Mouse (Mus musculus): ENCODE measurements around the gene Pes1. TPM values are rescaled to one million over a fixed set of nuclear protein-coding genes. Genes with fewer than 3 reads are reported as not detected.
A peak's percentile ranks its signal among the peaks of the same experiment; 100 is the strongest.

Pes1 gene
- 59.1 and 61.5 TPM in 2 replicates for polyA plus RNA-seq (2015; fragmentation: Nextera tagmentation; extraction: Ambion mirVana)

GRCm38 (mm10) chr11:3963610-3964415 is at the start of gene Pes1:
TSS of gene Pes1 (plus strand) at chr11:3963975.
- no peaks in the 10 kb centered on the region for H3K36me3 ChIP-seq (ENCODE audit: control insufficient read depth, insufficient read depth, low read length)
- peak within 1 kb of the TSS; percentile 65 for H3K4me3 ChIP-seq (ENCODE audit: low read depth, low read length)
- WGBS = 1% methylated on average over 31 of the region's 31 CpGs
- ATAC-seq = peak; percentile 95
- no peaks in the 10 kb centered on the region for H3K27me3 ChIP-seq (ENCODE audit: control insufficient read depth, insufficient read depth, low read depth, low read length)
- peak within 1 kb of the TSS; percentile 85 for H3K4me2 ChIP-seq (ENCODE audit: low read length)
- H3K9me3 ChIP-seq (replicated peaks; ENCODE audit: control insufficient read depth, low read length, poor library complexity, severe bottlenecking) = no peaks in the 10 kb centered on the region
- H3K27ac ChIP-seq (ENCODE audit: low read length) = peak within 1 kb of the TSS; percentile 64
- H3K4me1 ChIP-seq (ENCODE audit: control insufficient read depth, insufficient read depth, low read length) = peaks cover 13% of the 10 kb centered on the region
- peak within 1 kb of the TSS; percentile 68 for H3K9ac ChIP-seq (ENCODE audit: low read depth, low read length)

DNA sequence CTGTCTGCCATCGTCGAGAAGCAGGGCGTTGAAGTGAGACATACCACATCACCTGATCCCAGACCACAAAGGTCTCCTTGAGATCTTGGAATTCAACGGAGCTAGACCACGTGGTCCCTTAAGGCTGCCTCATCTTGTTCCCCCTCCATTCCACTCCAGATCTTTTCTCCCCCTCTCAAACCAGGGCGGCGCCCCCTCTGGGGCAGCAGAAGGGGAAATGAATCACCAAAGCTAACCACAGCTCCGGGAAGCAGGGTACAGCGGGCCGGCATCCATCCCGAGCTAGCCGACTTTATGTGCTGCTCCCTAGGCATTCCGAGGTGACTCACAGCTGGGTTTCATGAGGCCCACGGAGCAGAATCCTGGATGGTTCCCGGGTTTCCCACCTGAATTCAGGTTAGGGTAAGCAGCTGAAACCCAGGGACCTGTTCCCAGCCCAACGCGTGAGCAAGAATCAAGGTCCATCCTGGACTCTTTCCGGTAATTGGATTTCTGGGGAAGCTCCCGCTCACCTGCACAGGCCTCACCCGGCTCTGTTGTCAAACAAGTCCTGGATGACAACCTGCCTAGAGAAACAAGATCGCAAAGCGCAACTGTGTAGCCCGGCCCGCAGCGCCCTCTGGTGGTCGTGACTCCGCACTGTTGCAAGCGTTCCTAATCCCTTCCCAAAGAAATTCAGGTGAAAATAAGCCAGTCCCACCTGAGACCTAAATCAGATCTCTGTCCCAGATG is 49.5 kb upstream of the Pes1 start, which contains the start of gene Slc35e4:
TSS of gene Slc35e4 (minus strand) at position 556 of the 732 bp plus-strand sequence.
- peaks cover 36% of the 10 kb centered on the region for H3K4me1 ChIP-seq (ENCODE audit: control insufficient read depth, insufficient read depth, low read length)
- no peaks in the 10 kb centered on the region for H3K9me3 ChIP-seq (replicated peaks; ENCODE audit: control insufficient read depth, low read length, poor library complexity, severe bottlenecking)
- peak within 1 kb of the TSS; percentile 83 for H3K27ac ChIP-seq (ENCODE audit: low read length)
- peak within 1 kb of the TSS; percentile 61 for H3K4me3 ChIP-seq (ENCODE audit: low read depth, low read length)
- under 1% methylated on average over 28 of the region's 28 CpGs for WGBS
- ATAC-seq = peak; percentile 74
- no peaks in the 10 kb centered on the region for H3K36me3 ChIP-seq (ENCODE audit: control insufficient read depth, insufficient read depth, low read length)
- H3K4me2 ChIP-seq (ENCODE audit: low read length) = peak within 1 kb of the TSS; percentile 89
- H3K9ac ChIP-seq (ENCODE audit: low read depth, low read length) = peak within 1 kb of the TSS; percentile 81
- H3K27me3 ChIP-seq (ENCODE audit: control insufficient read depth, insufficient read depth, low read depth, low read length) = no peaks in the 10 kb centered on the region

DNA sequence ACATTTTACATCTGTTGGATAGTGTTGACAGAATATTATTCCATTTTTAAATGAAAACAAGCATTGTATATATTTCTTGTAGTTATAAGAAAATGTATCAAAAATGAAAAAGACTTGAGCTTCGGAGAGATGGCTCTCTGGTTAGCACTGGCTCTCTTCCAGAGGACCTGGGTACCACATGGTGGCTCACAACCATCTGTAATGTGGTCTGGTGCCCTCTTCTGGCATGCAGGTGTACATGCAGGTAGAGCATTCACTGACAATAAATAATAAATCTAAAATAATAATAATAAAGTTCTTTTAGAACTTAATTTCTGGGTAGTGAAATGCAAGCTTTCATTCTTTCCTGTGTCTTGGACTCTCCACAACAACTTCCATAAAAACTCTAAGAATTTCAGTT is 45.0 kb upstream of the Pes1 start:
- 47% methylated on average over 1 of the region's 1 CpGs for WGBS
- Histone ChIP-seq H3K9me3 (replicated peaks; ENCODE audit: control insufficient read depth, low read length, poor library complexity, severe bottlenecking) (no peaks in the 10 kb centered on the region), H3K4me3 (ENCODE audit: low read depth, low read length) (no peak overlapping the region), H3K9ac (ENCODE audit: low read depth, low read length) (no peak overlapping the region), H3K4me2 (ENCODE audit: low read length) (no peak overlapping the region), H3K4me1 (ENCODE audit: control insufficient read depth, insufficient read depth, low read length) (peaks cover 2% of the 10 kb centered on the region), H3K27ac (ENCODE audit: low read length) (no peak overlapping the region), H3K36me3 (ENCODE audit: control insufficient read depth, insufficient read depth, low read length) (no peaks in the 10 kb centered on the region), H3K27me3 (ENCODE audit: control insufficient read depth, insufficient read depth, low read depth, low read length) (no peaks in the 10 kb centered on the region)
- ATAC-seq = no peak

GRCm38 (mm10) chr11:3920476-3920875 is 43.3 kb upstream of the Pes1 start:
- no peak overlapping the region for H3K4me3 ChIP-seq (ENCODE audit: low read depth, low read length)
- no peak overlapping the region for H3K9ac ChIP-seq (ENCODE audit: low read depth, low read length)
- no peaks in the 10 kb centered on the region for H3K9me3 ChIP-seq (replicated peaks; ENCODE audit: control insufficient read depth, low read length, poor library complexity, severe bottlenecking)
- H3K27me3 ChIP-seq (ENCODE audit: control insufficient read depth, insufficient read depth, low read depth, low read length) = no peaks in the 10 kb centered on the region
- 92% methylated on average over 7 of the region's 7 CpGs for WGBS
- no peak overlapping the region for H3K4me2 ChIP-seq (ENCODE audit: low read length)
- no peak overlapping the region for H3K27ac ChIP-seq (ENCODE audit: low read length)
- no peaks in the 10 kb centered on the region for H3K4me1 ChIP-seq (ENCODE audit: control insufficient read depth, insufficient read depth, low read length)
- H3K36me3 ChIP-seq (ENCODE audit: control insufficient read depth, insufficient read depth, low read length) = no peaks in the 10 kb centered on the region
- no peak for ATAC-seq

- H3K9me3 ChIP-seq (replicated peaks; ENCODE audit: control insufficient read depth, low read length, poor library complexity, severe bottlenecking) = no peaks in the 10 kb centered on the region
- H3K4me3 ChIP-seq (ENCODE audit: low read depth, low read length) = no peak overlapping the region
- no peaks in the 10 kb centered on the region for H3K27me3 ChIP-seq (ENCODE audit: control insufficient read depth, insufficient read depth, low read depth, low read length)
- WGBS = 21% methylated on average over 8 of the region's 8 CpGs
- no peak overlapping the region for H3K27ac ChIP-seq (ENCODE audit: low read length)
- no peaks in the 10 kb centered on the region for H3K4me1 ChIP-seq (ENCODE audit: control insufficient read depth, insufficient read depth, low read length)
- H3K4me2 ChIP-seq (ENCODE audit: low read length) = no peak overlapping the region
- no peaks in the 10 kb centered on the region for H3K36me3 ChIP-seq (ENCODE audit: control insufficient read depth, insufficient read depth, low read length)
- no peak overlapping the region for H3K9ac ChIP-seq (ENCODE audit: low read depth, low read length)
- ATAC-seq = no peak
Measured at GRCm38 (mm10) chr11:3921281-3921850, 42.4 kb upstream of the Pes1 start.

- no peaks in the 10 kb centered on the region for H3K36me3 ChIP-seq (ENCODE audit: control insufficient read depth, insufficient read depth, low read length)
- no peaks in the 10 kb centered on the region for H3K4me1 ChIP-seq (ENCODE audit: control insufficient read depth, insufficient read depth, low read length)
- no peaks in the 10 kb centered on the region for H3K9me3 ChIP-seq (replicated peaks; ENCODE audit: control insufficient read depth, low read length, poor library complexity, severe bottlenecking)
- ATAC-seq = no peak
- no peak overlapping the region for H3K4me2 ChIP-seq (ENCODE audit: low read length)
- H3K27ac ChIP-seq (ENCODE audit: low read length) = no peak overlapping the region
- no peak overlapping the region for H3K4me3 ChIP-seq (ENCODE audit: low read depth, low read length)
- 0 out of 2 replicates have a peak overlapping the region, but pooled peaks have one; percentile 3 for H3K9ac ChIP-seq (ENCODE audit: low read depth, low read length)
- WGBS = 95% methylated on average over 9 of the region's 9 CpGs
- no peaks in the 10 kb centered on the region for H3K27me3 ChIP-seq (ENCODE audit: control insufficient read depth, insufficient read depth, low read depth, low read length)
Measured at GRCm38 (mm10) chr11:3922115-3922514, 41.7 kb upstream of the Pes1 start.

DNA sequence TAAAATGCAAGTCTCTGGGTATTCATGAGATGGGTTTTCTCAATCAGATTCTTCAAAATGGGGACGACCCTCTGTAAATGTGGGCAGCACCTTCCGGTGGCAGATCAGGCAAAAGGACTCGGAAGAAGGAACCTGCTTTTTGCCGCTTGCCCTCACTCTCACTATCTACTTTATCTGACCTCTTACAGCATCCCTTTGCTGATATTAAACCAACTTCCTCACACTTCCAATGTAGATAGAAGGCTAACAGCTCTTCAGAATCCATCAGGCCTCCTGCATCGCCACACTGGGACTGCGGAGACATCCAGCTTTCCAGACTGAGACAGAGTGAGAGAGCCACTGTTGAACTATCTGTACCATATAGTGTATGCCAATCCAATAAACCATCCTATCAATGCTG is 41.0 kb upstream of the Pes1 start:
- H3K9ac ChIP-seq (ENCODE audit: low read depth, low read length) = no peak overlapping the region
- no peaks in the 10 kb centered on the region for H3K36me3 ChIP-seq (ENCODE audit: control insufficient read depth, insufficient read depth, low read length)
- H3K4me1 ChIP-seq (ENCODE audit: control insufficient read depth, insufficient read depth, low read length) = no peaks in the 10 kb centered on the region
- H3K27ac ChIP-seq (ENCODE audit: low read length) = no peak overlapping the region
- no peak overlapping the region for H3K4me3 ChIP-seq (ENCODE audit: low read depth, low read length)
- no peak for ATAC-seq
- WGBS = 97% methylated on average over 6 of the region's 6 CpGs
- no peak overlapping the region for H3K4me2 ChIP-seq (ENCODE audit: low read length)
- no peaks in the 10 kb centered on the region for H3K9me3 ChIP-seq (replicated peaks; ENCODE audit: control insufficient read depth, low read length, poor library complexity, severe bottlenecking)
- H3K27me3 ChIP-seq (ENCODE audit: control insufficient read depth, insufficient read depth, low read depth, low read length) = no peaks in the 10 kb centered on the region

DNA sequence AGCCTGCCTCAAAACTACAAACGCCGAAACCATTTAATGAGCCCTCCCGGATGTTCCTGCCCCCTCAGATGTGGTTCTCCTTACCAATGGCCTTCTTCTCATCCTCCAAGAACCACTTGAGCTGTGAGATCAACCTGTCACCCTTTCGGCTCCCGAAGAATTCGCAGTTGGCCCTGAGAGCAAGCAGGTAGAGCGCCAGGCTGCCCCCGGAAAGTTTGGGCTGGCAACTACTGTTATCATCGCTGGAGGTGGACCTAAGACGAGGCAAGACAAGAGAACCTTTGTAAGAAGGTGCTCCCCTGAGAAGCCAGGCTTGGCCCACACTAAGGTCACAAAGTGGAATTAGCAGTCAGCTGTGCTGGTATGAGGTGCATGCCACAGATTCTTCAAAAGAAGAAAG is 37.9 kb upstream of the Pes1 start:
- peaks cover 3% of the 10 kb centered on the region for H3K4me1 ChIP-seq (ENCODE audit: control insufficient read depth, insufficient read depth, low read length)
- no peak overlapping the region for H3K4me2 ChIP-seq (ENCODE audit: low read length)
- 95% methylated on average over 10 of the region's 10 CpGs for WGBS
- no peaks in the 10 kb centered on the region for H3K36me3 ChIP-seq (ENCODE audit: control insufficient read depth, insufficient read depth, low read length)
- no peaks in the 10 kb centered on the region for H3K9me3 ChIP-seq (replicated peaks; ENCODE audit: control insufficient read depth, low read length, poor library complexity, severe bottlenecking)
- no peak overlapping the region for H3K9ac ChIP-seq (ENCODE audit: low read depth, low read length)
- H3K27ac ChIP-seq (ENCODE audit: low read length) = no peak overlapping the region
- no peak overlapping the region for H3K4me3 ChIP-seq (ENCODE audit: low read depth, low read length)
- ATAC-seq = no peak
- H3K27me3 ChIP-seq (ENCODE audit: control insufficient read depth, insufficient read depth, low read depth, low read length) = no peaks in the 10 kb centered on the region

- H3K4me1 ChIP-seq (ENCODE audit: control insufficient read depth, insufficient read depth, low read length) = peaks cover 12% of the 10 kb centered on the region
- ATAC-seq = no peak
- H3K36me3 ChIP-seq (ENCODE audit: control insufficient read depth, insufficient read depth, low read length) = no peaks in the 10 kb centered on the region
- no peak overlapping the region for H3K4me3 ChIP-seq (ENCODE audit: low read depth, low read length)
- no peak overlapping the region for H3K9ac ChIP-seq (ENCODE audit: low read depth, low read length)
- no peak overlapping the region for H3K4me2 ChIP-seq (ENCODE audit: low read length)
- no peak overlapping the region for H3K27ac ChIP-seq (ENCODE audit: low read length)
- no peaks in the 10 kb centered on the region for H3K9me3 ChIP-seq (replicated peaks; ENCODE audit: control insufficient read depth, low read length, poor library complexity, severe bottlenecking)
- H3K27me3 ChIP-seq (ENCODE audit: control insufficient read depth, insufficient read depth, low read depth, low read length) = no peaks in the 10 kb centered on the region
- 84% methylated on average over 4 of the region's 4 CpGs for WGBS
Measured at GRCm38 (mm10) chr11:3930019-3930418, 33.8 kb upstream of the Pes1 start.

Measured in midbrain, embryonic 16.5 days (tissue).